Mouse (Mus musculus): Measurements from ENCODE around the gene Fntb.
"Not testable (repeated sequence)": the region's sequence is repeated elsewhere in the genome, so short reads cannot be mapped to it uniquely, and the experiment has no call there.

Gene Fntb

DNA sequence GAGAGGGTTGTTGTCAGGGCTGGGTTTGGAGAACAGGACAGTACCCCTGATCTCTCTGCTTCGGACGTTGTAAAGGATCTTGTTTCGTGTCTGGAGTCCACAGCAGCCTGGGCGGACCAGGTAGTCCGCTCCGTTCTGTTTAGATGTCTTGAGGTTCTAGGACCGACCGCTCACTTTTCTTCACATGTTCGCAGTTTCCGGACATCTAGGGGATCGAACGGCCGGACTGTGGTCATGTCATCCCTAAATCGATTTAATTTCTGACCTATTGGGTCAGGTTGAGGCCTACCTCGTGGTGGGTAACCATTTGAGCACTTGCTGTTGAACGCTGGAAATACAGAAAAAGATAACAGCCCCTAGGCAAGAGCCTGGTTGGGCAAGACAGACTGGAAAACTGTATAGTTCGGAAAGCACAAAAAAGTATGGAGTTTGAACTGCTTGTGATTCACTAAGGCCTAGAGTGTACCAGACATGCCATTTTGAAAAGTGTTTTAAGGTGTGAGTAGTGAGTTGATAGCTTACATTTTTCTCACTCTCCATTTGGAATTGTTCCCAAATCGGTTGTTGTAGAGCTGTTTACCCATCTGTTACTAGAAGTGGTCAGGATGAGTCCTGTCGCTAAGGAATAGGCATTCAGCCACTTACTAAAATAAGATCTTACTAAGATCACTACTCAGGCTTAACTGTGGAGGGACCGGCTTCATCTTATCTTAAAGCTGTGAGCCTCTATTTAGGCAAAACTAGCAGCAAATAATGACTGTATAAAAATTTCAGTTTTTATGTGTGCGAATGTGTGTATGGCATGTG, 72.7 kb downstream of the Fntb start:
- no peak for DNase-seq

DNA sequence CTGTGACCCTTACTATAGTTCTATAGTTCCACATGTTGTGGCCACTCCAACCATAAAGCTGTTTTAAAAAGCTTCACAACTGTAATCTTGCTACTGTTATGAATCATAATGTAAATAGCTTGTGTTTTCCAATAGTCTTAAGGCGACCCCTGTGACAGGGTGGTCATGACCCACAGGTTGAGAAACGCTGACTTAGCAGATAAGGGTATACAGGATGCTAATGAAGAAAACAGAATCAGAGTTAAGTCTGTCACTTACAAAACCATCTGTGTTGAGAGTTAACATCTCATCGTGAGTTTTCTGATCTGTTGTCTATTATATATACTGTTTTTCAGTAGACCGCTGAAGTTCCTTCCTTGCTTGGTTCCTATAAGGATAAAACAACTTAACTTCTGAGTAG, 73.9 kb downstream of the Fntb start:
- no peak for DNase-seq

DNA sequence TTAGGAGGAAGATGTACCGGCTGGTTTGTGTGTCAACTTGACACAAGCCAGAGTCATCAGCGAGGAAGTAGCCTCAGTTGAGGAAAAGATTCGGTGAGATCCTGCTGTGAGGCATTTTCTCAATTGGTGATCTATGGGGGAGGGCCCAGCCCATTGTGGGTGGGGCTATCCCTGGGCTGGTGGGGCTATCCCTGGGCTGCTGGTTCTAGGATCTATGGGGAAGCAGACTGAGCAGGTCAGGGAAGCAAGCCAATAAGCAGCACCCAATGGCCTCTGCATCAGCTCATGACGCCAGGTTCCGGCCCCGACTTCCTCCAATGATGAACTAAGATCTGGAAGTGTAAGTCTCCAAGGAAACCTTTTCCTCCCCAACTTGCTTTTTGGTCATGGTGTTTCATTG, 74.7 kb downstream of the Fntb start:
- DNase-seq: no peak

DNA sequence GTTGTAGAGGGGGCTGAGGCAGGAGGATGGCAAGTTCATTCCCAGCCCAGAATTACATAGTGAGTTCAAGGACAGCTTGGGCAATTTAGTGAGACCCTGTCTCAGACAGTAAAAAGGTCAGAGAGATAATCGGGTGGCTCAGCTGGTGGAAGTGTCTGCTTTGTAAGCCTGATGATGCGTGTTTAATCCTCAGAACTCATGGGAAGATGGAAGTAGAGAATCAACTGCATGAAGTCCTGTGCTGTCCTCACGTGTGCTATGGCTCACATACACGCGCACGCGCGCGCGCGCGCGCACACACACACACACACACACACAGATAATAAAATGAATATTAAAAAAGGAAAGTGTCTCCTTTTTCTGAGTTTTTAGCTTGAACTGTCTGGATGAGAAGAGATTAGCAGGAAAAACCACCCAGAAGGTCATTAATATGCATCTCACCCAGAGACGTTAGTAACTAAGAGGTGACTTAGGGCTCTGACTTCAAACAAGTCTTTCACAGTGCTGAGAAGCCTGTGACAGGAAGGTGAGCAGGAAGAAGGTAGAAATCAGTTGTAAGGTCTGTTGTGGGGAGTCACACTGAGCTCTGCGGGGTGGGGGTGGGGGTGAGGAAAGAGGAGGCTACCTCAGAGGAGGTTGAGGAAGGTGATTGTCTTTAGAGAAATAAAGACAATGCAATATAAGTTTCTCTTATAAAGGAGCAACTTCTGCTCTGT, 79.1 kb downstream of the Fntb start:
- no peak for DNase-seq

DNA sequence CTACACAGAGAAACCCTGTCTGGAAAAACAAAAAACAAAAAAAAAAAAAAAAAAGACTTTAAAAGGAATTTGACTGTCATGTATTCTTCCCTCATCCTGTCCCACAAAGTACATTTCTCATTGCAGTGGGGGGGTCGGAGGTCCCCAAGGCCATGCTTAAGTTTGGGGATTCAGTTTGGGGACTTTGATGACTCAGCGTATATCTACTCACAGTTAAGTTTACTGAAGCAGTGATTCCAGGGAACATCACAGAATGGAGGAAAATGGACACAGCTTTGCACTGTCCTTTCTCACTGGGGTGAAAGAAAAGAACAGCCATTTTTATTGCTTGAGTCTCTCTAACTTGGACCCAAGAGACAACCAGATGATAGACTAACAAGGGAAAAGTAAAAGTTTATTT, 87.0 kb downstream of the Fntb start:
- DNase-seq: no peak

DNA sequence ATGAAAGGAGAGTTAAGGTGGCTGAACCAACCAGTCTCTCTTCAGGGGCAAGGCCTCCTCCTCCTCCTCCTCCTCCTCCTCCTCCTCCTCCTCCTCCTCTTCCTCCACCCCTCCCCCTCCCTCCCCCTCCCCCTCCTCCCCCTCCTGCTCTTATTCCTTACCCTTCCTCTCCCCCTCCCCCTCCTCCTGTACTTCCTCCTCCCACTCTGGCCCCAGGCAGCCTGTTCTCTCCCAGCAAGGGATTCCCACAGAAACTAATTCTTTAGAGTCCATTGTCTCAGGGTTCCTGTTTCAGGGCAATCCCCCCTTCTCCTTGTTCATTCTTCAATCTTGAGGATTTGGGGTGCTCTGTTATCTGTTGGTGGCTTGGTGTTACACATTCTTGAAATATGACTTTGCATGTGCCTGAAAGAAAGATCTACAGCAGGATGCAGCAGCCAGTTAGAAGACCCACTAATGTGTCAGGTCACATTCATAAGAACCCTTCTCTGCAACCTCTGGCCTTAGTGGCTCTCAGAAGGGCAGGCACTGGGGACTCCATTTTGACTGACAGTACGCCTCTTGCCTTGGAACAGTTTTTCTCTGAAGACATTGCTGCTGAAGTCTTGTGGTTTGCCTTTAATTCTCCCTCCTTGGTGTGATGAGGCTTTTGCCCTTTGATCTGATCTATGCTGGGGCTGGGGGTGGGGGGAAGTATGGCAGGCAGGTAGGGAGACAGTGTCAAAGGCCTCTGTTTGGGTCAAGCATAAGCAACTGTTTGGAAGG, 88.2 kb downstream of the Fntb start:
- DNase-seq: no peak

DNA sequence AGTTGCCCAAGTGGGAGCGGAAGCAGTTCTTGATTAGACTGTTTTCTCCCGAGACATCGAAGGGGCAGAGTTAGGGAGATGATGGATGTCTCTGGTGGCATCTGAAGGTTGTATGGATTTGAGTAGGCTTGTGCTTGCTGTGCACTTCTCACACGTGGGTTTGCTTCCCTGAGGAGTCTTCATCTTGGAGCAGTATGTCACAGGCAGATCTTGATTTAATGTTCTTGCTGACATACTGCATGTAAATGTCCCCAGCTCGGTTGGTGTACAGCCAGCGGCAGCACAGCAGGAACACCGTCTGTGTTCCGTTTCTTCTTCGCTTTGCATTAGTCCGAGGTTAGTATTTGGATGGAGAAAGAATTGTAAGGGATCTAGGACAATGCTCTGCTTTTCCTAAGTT, 91.7 kb downstream of the Fntb start:
- no peak for DNase-seq

DNA sequence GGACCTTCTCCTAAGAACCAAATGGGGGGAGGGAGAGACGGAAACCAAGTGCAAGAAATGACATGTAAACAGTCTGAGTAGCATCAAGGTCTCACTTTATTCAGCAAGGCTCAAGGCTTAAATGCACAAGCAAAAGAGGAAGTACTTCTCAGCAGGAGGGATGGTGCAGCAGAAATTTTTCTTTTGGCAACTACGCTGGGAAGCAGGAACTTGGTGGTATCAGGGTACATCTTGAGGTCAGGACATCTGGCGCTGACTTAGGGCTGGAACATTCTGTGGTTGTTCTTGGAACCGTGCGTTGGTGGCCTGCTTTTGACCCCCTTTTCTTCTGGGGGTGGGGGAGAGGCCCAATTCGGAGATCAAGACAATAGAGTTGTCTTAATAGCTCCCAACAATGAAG, 93.4 kb downstream of the Fntb start:
- DNase-seq: not testable (repeated sequence)

DNA sequence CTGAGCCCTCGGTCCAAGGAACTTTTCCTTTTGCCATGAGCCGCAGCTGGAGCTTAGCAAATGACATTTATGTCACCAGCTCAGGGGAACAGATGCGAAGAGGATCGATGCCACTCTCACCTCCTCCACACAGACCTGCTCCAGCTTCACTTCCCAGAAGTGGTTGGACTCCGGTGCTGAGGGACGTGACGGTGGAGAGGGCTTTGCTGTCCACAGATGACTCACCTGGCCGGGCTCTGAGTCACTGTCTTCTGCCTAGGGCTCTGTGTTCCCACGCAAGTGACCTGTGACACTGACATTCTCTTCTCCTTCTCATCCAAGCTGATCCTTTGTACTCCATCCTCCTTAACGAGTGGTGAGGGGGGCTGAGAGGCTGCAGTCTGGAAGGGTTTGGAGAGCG, 98.3 kb downstream of the Fntb start:
- DNase-seq: no peak

DNA sequence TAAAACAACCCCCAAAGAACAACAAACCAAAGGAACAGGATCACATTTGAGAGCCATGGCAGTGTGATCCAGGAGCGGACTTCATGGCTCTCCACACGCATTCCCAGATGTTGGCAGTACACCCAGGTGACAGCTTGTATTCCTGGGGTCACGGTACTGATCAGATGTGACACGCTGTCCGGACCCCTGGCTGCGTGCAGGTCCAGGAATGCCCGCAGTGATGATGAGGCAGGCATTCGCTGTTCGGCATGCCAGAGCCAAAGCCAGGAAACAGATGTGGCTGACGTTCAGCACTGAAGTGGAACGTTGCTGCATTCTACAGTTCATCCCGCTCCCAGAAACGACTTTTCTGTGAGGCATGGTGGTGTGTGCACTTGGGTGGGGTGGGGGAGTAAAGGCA, 99.9 kb downstream of the Fntb start:
- DNase-seq: no peak

DNA sequence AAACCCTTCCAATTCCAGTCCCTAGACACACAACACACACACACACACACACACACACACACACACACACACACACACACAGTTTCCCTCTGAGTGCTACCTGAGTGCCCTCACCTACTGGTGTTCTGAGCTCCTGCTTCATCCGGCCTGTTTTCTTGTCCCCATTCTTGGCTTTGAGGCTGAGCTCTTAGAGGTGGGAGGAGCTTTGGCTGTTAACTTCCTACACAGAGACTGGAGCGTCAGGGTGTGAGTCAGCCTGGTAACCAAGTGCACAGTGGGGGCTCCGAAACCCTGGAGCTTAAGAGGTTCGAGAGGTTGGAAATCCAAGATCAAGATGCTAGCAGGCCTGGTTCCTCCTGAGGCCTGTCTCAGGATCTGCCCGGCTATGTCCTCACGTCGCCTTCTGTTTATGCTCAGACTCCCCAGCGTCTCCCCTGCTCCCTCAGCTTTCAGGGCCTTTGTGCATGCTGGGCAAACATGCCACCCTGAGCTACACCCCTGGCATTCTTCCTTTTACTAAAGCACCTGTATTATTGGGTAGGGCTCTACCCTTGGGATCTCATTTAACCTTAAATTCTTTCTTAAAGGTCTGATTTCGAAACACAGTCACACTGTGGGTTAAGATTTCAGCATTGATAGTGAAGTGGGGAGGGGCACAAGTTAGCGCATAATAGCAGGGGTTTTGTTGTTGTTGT, 102.3 kb downstream of the Fntb start:
- DNase-seq: no peak

DNA sequence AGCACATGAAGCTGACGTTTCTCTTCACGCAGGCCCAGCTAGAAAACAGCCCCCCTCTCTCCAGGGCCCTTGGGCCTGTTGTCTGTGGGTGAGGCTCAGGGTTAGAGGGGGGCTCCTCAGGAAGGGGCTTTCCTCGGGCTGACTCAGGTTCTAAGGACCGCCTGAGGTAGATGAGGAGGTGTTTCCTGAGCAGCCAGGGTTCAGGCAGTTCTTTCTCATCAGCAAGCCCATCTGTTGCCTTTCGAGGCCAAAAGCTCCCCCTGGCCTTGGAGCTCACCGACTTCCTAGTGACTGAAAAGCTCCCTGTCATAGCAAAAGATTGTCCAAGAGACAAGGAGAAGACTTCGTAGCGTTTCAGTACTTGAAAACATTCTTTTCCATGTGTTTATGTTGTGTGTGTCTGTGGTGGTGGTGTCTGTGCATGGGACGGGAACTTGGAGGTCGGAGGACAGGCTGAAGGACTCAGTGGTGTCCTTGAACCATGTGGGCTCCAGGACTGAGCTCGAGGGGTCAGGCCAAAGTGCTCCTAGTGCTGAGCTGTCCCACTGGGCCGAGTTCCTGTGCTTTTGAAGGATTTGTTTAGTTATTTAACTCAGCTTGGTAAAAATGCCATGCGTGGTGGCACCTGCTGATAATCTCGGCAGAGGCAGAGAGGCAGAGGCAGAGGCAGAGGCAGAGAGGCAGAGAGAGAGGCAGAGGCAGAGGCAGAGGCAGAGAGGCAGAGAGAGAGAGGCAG, 103.2 kb downstream of the Fntb start:
- no peak for DNase-seq

DNA sequence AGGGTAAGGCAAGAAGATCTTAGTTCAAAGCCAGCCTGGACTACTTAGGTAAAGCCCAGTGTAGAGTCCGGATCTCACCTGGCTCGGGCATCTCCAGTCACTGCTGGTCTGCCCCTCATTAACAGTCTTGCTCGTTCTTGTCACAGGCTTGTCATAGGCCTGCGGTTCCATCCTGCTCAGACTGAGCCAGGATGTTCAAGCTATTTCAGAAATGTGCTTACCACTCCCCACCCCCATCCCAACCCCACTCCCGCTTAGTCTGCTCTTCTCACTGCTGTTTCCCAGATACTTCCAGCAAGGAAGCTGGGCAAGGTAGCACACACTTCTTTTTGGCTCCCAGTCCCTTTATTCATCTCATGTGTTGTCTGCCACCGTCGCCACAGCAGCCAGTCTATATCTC, 104.2 kb downstream of the Fntb start:
- no peak for DNase-seq

DNA sequence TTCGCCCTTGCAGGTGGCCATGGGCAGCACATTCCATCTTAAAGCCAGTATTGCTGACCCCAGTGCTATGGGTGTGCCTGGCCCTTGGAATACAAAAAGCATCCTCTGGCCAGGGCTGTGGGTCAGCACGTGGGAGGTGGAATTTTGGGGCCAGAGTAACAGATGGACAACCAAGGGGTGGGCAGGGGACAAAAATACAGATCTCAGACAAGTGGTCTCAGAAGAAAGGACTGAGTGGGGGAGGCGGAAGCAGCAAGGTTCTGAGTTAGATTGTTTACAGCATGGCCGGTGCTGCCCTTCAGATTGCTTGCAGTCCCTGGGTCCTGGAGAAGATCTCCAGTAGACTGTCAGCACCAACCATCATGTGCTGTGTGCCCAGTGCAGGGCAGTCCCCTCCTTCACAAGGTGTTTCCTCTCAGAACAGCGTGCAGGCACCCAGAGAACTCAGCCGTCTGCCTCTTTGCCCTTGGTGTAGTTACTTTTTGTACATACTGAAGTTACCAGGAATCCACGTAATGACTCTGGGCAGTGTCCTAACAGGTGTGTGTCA, 107.5 kb downstream of the Fntb start:
- DNase-seq: no peak

DNA sequence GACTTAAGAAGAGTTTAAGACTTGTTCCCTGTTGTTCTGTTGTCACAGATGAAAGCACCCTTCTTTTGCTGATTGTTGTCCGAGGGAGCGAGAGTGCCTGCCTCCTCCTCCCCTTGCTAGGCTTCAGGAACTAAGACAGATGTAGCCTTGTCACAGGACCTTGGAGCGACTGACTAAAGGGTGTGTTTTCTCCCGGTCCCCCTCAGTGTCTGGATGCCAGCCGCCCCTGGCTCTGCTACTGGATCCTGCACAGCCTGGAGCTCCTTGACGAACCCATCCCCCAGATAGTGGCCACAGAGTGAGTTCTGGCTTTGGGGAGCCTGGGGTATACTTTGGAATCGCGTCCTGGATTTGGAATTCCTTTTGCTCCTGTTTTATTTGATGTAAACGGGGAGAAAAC, 109.4 kb downstream of the Fntb start:
- no peak for DNase-seq

DNA sequence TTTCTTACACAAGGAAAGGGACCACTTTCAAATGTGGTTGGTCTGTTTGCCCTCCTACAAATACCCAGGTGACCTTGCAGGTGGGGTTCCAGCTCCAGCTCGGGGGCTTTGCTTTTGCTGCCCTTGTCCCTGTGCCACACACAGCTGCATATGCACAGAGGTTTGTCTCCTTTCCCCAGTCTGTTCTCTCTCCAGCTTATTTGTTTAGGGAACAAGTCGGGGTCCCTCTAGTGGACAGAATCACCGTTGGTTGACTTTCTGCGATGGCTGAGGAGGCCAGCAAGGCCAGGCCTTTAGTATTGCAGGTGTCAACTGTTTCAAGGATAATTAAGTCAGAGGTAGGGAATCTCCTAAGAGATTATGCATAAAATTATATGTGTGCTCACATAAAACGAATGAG, 113.9 kb downstream of the Fntb start:
- DNase-seq: peak; percentile 82

DNA sequence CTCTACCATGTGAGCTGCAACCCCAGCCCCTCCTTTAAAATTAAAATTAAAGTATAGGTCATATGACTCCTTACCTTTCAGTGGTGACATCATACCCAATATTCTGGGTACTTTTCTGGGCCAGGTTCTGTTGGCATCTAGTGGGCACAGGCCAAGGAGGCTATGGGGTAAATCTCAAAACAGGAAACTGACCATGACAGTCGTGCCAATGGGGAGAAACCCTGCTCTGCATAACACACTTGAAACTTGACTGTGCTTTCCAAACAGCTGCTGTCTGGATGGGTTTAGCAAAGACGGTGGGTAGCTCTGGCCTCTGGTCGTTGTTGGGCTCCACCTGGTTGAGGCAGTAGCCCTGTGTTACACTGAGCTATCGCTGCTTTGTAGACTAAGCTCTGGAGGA, 114.7 kb downstream of the Fntb start:
- no peak for DNase-seq

DNA sequence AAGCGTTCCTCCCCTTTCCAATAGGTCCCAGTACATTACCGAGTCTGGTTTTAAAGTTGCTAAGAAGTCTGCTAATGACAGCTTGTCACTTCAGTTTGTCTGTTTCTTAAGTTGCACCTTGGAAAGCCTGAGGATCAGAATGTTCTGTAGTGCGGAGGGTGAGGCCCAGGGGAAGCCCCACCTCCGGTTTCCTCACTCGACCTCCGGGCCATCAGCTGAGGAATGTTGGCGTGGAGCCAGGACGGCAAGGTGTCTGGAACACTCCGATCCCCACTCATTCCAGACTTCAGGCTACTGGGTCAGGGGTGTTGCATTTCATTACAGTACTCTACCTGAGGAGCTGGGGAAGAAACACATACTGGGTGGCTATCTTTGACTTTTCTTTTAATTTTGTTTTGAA, 118.4 kb downstream of the Fntb start:
- DNase-seq: peak; percentile 95

DNA sequence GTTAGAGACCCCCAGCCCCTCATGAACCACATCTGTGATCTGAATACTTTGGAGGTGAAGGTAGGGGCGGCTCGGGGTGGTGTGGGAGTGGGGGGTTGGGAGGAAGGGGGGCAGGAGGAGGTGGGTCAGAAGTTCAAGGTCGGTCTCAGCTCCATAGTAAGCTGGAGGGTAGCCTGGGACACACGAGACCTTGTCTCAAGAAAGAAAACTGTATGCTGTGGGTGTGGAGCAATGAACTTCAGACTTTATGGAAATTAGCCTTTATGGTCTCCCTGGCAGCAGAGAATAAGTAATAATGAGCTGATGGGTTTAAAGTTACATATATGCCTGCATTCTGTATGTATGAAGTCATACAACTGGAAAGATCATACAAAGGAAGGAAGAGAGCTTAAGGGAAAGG, 119.7 kb downstream of the Fntb start:
- no peak for DNase-seq

DNA sequence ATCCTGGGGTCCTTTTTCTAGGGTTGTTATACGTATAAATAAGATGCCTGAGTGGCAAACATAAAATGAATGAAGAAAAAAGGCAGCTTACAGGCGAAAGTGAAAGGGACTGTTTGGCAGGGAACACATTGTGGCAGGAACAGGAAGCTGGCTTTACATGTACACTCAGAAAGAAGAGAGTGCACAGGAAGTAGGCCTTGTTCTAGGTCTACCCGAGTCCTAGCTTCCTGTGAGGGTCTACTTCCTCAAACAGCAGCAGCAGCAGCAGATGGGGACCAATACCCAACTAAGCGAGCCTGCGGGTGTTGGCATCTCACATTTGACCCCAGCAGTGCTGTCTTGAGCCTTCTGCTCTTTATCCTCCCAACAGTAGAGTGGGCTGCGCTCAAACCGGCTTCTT, 121.4 kb downstream of the Fntb start:
- no peak for DNase-seq

DNA sequence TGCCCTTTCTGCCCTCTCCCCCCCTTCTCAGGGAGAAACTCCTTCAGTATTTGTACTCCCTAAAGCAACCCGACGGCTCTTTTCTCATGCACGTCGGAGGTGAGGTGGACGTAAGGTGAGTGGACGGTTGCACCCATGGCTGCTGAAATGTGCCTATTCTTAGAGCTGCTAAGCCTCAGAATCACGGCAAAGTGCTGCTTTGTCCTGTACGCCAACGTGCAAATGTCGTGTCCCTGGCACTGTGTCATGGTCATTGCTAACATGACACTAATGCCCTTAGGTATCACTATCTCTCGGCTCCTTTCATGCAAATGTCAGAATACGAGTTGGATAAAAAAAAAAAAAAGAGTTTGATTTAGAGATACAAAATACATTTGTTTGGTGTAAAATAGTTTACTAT, 122.6 kb downstream of the Fntb start:
- no peak for DNase-seq

Data from kidney, adult 9 months (tissue).